In the genomic region with DNA sequence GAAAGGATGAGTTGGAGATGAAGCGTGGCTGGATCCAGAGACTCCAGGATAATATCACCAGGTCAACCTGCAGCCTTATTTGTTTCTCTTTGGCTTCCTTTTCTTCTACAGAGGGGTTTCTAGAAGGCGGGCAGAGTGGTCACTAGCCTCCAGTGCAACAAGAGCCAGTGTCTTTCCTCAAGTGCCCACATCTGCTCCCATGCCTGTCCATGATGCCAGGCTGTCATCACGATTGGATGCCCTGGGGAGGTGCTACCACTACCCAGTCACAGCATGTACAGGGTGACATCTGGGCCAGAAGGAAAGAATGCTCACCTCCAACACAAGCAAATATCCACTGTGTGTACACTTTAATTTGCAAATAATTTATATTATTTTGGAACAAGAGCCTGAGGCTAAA, we compare ENCODE assay signal across 15 mouse cellular contexts.
"Had no signal": no experiment of that assay in that cellular context is flagged by ENCODE, and none has a peak within 500 bp of the region (broad histone marks: within the 10 kb centered on the region; RNA-seq: fewer than 3 reads in every experiment).

No protein-coding gene starts in this region.

- H3K27me3 ChIP-seq: kidney, embryonic 15.5 days; limb, embryonic 15.5 days; liver, embryonic 12.5 days had no signal

- H3K4me2 ChIP-seq: kidney, embryonic 15.5 days; limb, embryonic 15.5 days; liver, embryonic 12.5 days; lung, embryonic 14.5 days; midbrain, embryonic 11.5 days had no signal

- H3K27ac ChIP-seq: kidney, embryonic 15.5 days; layer of hippocampus, adult 2 months; limb, embryonic 15.5 days; liver, embryonic 12.5 days had no signal

- ATAC-seq: midbrain, embryonic 16.5 days had no signal

- H3K4me3 ChIP-seq: kidney, embryonic 15.5 days; layer of hippocampus, adult 2 months; limb, embryonic 15.5 days; liver, embryonic 12.5 days had no signal

- DNase-seq: kidney, adult 2 months; left cerebral cortex, postnatal 4 days; lung, embryonic 14.5 days; lung, postnatal 10 days; retina, postnatal 1 day; right cerebral cortex, postnatal 4 days; spleen, adult 18-20 months; thymus, adult 18-20 months; thymus, postnatal 14 days had no signal

- H3K4me1 ChIP-seq: kidney, embryonic 15.5 days; limb, embryonic 15.5 days; liver, embryonic 12.5 days had no signal

- H3K9me3 ChIP-seq: kidney, embryonic 15.5 days; limb, embryonic 15.5 days; liver, embryonic 12.5 days had no signal

- H3K9ac ChIP-seq: kidney, embryonic 15.5 days; limb, embryonic 15.5 days; liver, embryonic 12.5 days; lung, embryonic 14.5 days had no signal
